Mouse (Mus musculus) CH12.LX (cell line): ENCODE measurements around the gene Gprin1. TPM values are rescaled to one million over a fixed set of nuclear protein-coding genes. Genes with fewer than 3 reads are reported as not detected.

ENCODE experiments used
- DNase-seq: peaks from one replicate; pipeline ENCODE4 v3.0.0-alpha.2; 2013; ENCODE audit errors: extremely low read depth
- H3K27ac ChIP-seq: 2 replicates; pipeline ENCODE4 v1.5.1; 2012; ENCODE audit warnings: low read depth, mild to moderate bottlenecking, control low read depth, moderate library complexity; ENCODE audit not compliant: insufficient read depth
- H3K27me3 ChIP-seq: replicated peaks from 2 replicates; pipeline ENCODE3; 2012; ENCODE audit warnings: inconsistent platforms
- H3K36me3 ChIP-seq, 2 experiments: replicated peaks in 1 of 2; 2 replicates each; pipeline versions ENCODE3 to v1.6.1; 2012; ENCODE audit warnings: inconsistent platforms in 1 of 2, low read length in 1 of 2, mild to moderate bottlenecking in 1 of 2, mixed read lengths in 1 of 2, moderate library complexity in 1 of 2; ENCODE audit not compliant: control insufficient read depth in 1 of 2, insufficient read depth in 1 of 2
- H3K4me1 ChIP-seq, 2 experiments: 2 replicates each; pipeline ENCODE4 v1.6.1; 2012; ENCODE audit warnings: inconsistent platforms in 1 of 2, moderate library complexity in 1 of 2; ENCODE audit not compliant: insufficient read depth in 2 of 2, control insufficient read depth in 1 of 2
- H3K4me2 ChIP-seq: 2 replicates; pipeline ENCODE4 v1.6.1; 2012; ENCODE audit warnings: low read depth, mild to moderate bottlenecking, control low read depth; ENCODE audit not compliant: poor library complexity, insufficient read depth, severe bottlenecking
- H3K4me3 ChIP-seq, 3 experiments: fragments of 150-350 bp in 1 of 3; sonication (generic) in 1 of 3; replicated peaks in 1 of 3; 2 replicates each; pipeline versions ENCODE3 to v1.5.1; 2011 to 2012; ENCODE audit warnings: low read depth in 2 of 3, low read length in 2 of 3, mild to moderate bottlenecking in 2 of 3, moderate library complexity in 2 of 3, control low read depth in 1 of 3, improper control_type of control experiment in 1 of 3, inconsistent platforms in 1 of 3, mixed read lengths in 1 of 3; ENCODE audit not compliant: poor library complexity in 1 of 3
- H3K79me2 ChIP-seq: replicated peaks from 2 replicates; pipeline ENCODE4 v1.6.1; 2012; ENCODE audit warnings: mild to moderate bottlenecking, moderate library complexity; ENCODE audit not compliant: control insufficient read depth, poor library complexity, insufficient read depth, severe bottlenecking; ENCODE audit errors: extremely low read depth
- H3K9ac ChIP-seq: 2 replicates; pipeline ENCODE4 v1.6.1; 2012; ENCODE audit warnings: low read depth, mild to moderate bottlenecking, control low read depth, moderate library complexity; ENCODE audit not compliant: insufficient read depth
- H3K9me3 ChIP-seq: replicated peaks from 2 replicates; pipeline ENCODE3; 2012; ENCODE audit warnings: low read length, inconsistent platforms, mixed read lengths
- BHLHE40 ChIP-seq: IDR thresholded peaks from 2 replicates; pipeline ENCODE4 v1.6.1; 2011; ENCODE audit warnings: mild to moderate bottlenecking, low read depth, low read length, improper control_type of control experiment
- CHD1 ChIP-seq: IDR thresholded peaks from 2 replicates; pipeline ENCODE4 v1.6.1; 2012; ENCODE audit warnings: low read depth, low read length, improper control_type of control experiment, inconsistent platforms
- CTCF ChIP-seq, 2 experiments: IDR thresholded peaks in 1 of 2; conservative IDR thresholded peaks in 1 of 2; 2 replicates each; pipeline ENCODE4 v1.5.1; 2011 to 2012; ENCODE audit warnings: low read depth in 2 of 2, low read length in 2 of 2, improper control_type of control experiment in 1 of 2, inconsistent platforms in 1 of 2, mild to moderate bottlenecking in 1 of 2, moderate library complexity in 1 of 2
- ETS1 ChIP-seq: conservative IDR thresholded peaks from 2 replicates; pipeline ENCODE4 v1.6.1; 2012; ENCODE audit warnings: low read depth, mild to moderate bottlenecking, inconsistent platforms, low read length, improper control_type of control experiment, moderate library complexity
- KAT2A ChIP-seq: IDR thresholded peaks from 2 replicates; pipeline ENCODE4 v1.6.1; 2012; ENCODE audit warnings: low read length, improper control_type of control experiment, inconsistent platforms; ENCODE audit not compliant: insufficient replicate concordance
- MYC ChIP-seq: IDR thresholded peaks from 2 replicates; pipeline ENCODE4 v1.6.1; 2011; ENCODE audit warnings: low read depth, mild to moderate bottlenecking, improper control_type of control experiment, low read length
- NRF1 ChIP-seq: IDR thresholded peaks from 2 replicates; pipeline ENCODE4 v1.6.1; 2014; ENCODE audit warnings: low read depth, mild to moderate bottlenecking, inconsistent platforms, low read length, improper control_type of control experiment, moderate library complexity
- RCOR1 ChIP-seq: conservative IDR thresholded peaks from 2 replicates; pipeline ENCODE4 v1.6.1; 2012; ENCODE audit warnings: low read depth, mild to moderate bottlenecking, inconsistent platforms, low read length, improper control_type of control experiment
- SIN3A ChIP-seq: IDR thresholded peaks from 2 replicates; pipeline ENCODE4 v1.6.1; 2012; ENCODE audit warnings: low read length, improper control_type of control experiment, inconsistent platforms
- UBTF ChIP-seq: IDR thresholded peaks from 2 replicates; pipeline ENCODE4 v1.6.1; 2012; ENCODE audit warnings: low read depth, mild to moderate bottlenecking, inconsistent platforms, low read length, improper control_type of control experiment, moderate library complexity
- USF1 ChIP-seq: IDR thresholded peaks from 2 replicates; pipeline ENCODE4 v1.6.1; 2014; ENCODE audit warnings: low read depth, mild to moderate bottlenecking, inconsistent platforms, low read length, improper control_type of control experiment
- dilution Hi-C: fragments of 300-500 bp; cut with MboI; formaldehyde crosslinking; loops from 2 replicates; pipeline ENCODE4 v1.14.3; 2020; ENCODE audit warnings: low sequenced_read_pairs; ENCODE audit not compliant: extremely low pct_unique_long_range_greater_than_20kb, extremely low pct_ligation_motif_present
- in situ Hi-C: fragments of 300-500 bp; cut with MboI; formaldehyde crosslinking; loops from 3 replicates; pipeline ENCODE4 v1.14.3; 2019; ENCODE audit warnings: low sequenced_read_pairs, low pct_ligation_motif_present, low pct_unique_long_range_greater_than_20kb, mixed read lengths
- polyA plus RNA-seq: library from polyadenylated mRNA; unstranded; fragments of >175 nt; gene quantifications from 2 replicates; pipeline ENCODE4 v1.2.1, GENCODE M21; 2012; ENCODE audit warnings: low read depth; ENCODE audit not compliant: insufficient read length
- total RNA-seq, 2 experiments: library from RNA; depleted of rRNA; stranded (reverse); fragments of 300-350 nt in 1 of 2; fragments of >200 nt in 1 of 2; gene quantifications; 2 replicates each; pipeline ENCODE4 v1.2.3; 2012 to 2014

Gprin1 gene
- total and polyA plus RNA-seq, 3 experiments = not detected

DNA sequence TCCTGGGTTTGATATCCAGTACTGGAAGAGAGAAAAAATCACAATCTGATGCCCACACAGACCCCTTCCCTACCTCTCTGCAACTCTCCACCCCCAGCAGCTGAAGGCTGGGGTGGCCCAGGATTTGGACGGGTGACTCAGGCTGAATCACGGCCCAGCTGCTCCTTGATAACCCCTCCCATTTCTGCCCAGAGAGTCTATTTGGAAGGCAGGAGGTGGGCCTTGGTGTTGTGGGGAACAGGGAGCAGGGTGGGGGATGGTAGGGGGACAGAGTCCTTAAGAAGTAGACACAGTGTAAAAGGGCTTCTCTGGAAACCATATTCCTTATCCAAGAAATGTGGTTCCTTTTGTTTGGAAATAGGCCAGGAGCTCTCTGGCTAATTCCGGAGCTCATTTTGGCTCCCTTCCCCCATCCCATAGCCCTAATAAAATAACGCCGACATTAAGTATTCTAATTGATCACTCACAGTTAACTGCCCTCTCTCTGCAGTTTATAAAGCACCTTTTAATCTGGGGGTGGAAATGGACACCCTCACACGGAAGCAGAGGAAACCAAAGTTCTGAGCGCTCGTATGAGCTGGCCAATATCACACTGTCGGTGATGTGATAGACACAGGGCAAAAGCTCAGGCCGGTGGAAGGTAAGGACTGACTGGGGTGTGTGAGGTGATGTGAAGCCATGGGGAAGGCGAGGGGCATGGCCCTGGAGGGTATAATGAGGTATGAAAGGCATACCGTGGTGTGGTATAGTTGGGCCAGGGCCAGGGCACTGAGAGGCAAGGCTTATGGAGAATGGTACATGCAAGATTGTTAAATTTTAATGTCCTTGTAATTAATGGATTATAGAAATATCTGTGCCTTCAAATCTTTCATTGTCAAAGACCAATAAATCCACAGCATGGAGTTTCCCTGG is 4.8 kb upstream of the Gprin1 start:
- H3K4me1 ChIP-seq = no peaks in the 10 kb centered on the region
- no peak overlapping the region for H3K4me2 ChIP-seq
- no peak overlapping the region for H3K4me3 ChIP-seq
- no peaks in the 10 kb centered on the region for H3K36me3 ChIP-seq
- dilution Hi-C loops (no loop called here), in situ Hi-C loops (no loop called here)
- TF ChIP-seq ETS1 = no peak
- no peak for TF ChIP-seq RCOR1
- no peak for TF ChIP-seq CTCF (conservative IDR thresholded peaks at IDR 0.05 in 1 of 2, IDR thresholded peaks at IDR 0.05 in 1 of 2; ENCODE audit: low read depth in 2 of 2, low read length in 2 of 2)
- TF ChIP-seq KAT2A = no peak
- no peak for TF ChIP-seq UBTF
- TF ChIP-seq SIN3A = no peak
- TF ChIP-seq BHLHE40 = no peak
- peaks cover 9% of the 10 kb centered on the region for H3K9me3 ChIP-seq
- H3K27me3 ChIP-seq = peaks cover 61% of the 10 kb centered on the region
- no peak overlapping the region for H3K9ac ChIP-seq
- no peaks in the 10 kb centered on the region for H3K79me2 ChIP-seq
- DNase-seq = no peak
- no peak overlapping the region for H3K27ac ChIP-seq

DNA sequence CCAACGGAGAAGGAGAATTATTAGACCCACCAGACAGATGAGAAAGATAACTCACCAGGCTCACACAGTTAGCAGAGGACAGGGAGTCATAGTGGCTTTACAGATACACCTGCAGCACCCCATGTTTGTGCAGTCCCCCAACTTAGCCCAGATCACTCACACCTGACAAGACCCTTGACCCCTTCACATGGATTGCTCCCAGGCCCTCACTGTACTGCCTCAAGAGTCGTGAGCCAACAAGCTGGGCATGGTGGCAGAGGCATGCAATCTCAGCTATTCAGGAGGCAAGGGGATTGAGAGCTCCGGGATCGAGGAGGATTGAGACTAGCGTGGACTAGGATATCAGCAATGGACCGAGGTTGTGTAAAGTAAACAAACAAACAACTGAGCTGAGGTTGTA is 4.1 kb upstream of the Gprin1 start:
- no peak for DNase-seq
- Histone ChIP-seq H3K4me3 (no peak overlapping the region), H3K9me3 (peaks cover 10% of the 10 kb centered on the region), H3K4me1 (no peaks in the 10 kb centered on the region), H3K27me3 (peaks cover 59% of the 10 kb centered on the region), H3K4me2 (no peak overlapping the region), H3K9ac (no peak overlapping the region), H3K36me3 (no peaks in the 10 kb centered on the region), H3K27ac (no peak overlapping the region), H3K79me2 (no peaks in the 10 kb centered on the region)
- in situ Hi-C loops = no loop called here
- TF ChIP-seq NRF1 (no peak), MYC (no peak), USF1 (no peak)
- dilution Hi-C loops = no loop called here

DNA sequence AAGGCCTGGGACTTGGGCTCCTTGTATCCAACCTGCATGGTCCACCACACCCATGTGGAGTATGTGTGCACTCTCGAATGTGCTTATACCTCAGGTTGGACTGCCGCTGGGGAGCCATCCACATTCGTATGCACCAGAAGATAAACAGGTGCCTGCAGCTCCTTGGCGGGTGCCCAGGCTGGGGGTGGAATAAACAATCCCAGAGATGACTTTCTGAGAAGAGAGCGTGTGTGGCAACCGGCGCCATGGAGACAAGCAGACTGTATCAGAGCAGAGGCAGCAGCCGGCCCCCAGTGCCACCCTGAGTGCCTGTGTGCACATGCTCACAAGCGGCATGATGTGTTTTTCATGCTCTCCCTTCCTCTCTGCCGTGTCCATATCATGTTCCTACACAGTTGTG is 3.0 kb upstream of the Gprin1 start:
- no peak overlapping the region for H3K4me2 ChIP-seq
- H3K27me3 ChIP-seq = peaks cover 56% of the 10 kb centered on the region
- DNase-seq = no peak
- H3K27ac ChIP-seq = no peak overlapping the region
- dilution Hi-C loops = no loop called here
- no peak overlapping the region for H3K4me3 ChIP-seq
- peaks cover 7% of the 10 kb centered on the region for H3K9me3 ChIP-seq
- in situ Hi-C loops = no loop called here
- H3K9ac ChIP-seq = no peak overlapping the region
- H3K4me1 ChIP-seq = no peaks in the 10 kb centered on the region
- no peaks in the 10 kb centered on the region for H3K36me3 ChIP-seq
- no peaks in the 10 kb centered on the region for H3K79me2 ChIP-seq
- TF ChIP-seq CHD1 (no peak), USF1 (no peak)
